Comparison of ENCODE assay signal across 8 mouse cellular contexts in genomic region chr3:146177748-146178582, GRCm38 (mm10). TPM values are rescaled to one million over a fixed set of nuclear protein-coding genes. Genes with fewer than 3 reads are reported as not detected.
A peak's percentile ranks its signal among the peaks of the same experiment; 100 is the strongest.
DNase-seq lines count a peak whose midpoint lies in the region; ATAC-seq lines count a peak whose summit lies in the region.

No protein-coding gene starts in this region.

- H3K9ac ChIP-seq in hindbrain, embryonic 16.5 days (ENCODE audit: low read depth, low read length), result peak overlapping the region; percentile 65

- peak overlapping the region; percentile 33 for H3K4me3 ChIP-seq in hindbrain, embryonic 16.5 days (ENCODE audit: low read length)

- H3K4me1 ChIP-seq in hindbrain, embryonic 16.5 days (ENCODE audit: control insufficient read depth, insufficient read depth, low read depth, low read length), result no peaks in the 10 kb centered on the region; the same call in 1 of the 2 replicates

- peak; percentile 73 for DNase-seq in T-cell, adult 2 months (ENCODE audit: low spot score)
- DNase-seq in cerebellum, postnatal 36 days, result peak; percentile 80 to 81
- peak; percentile 68 for DNase-seq in gastrocnemius, adult 18-20 months (ENCODE audit: low spot score)
- peak; percentile 64 for DNase-seq in left cerebral cortex, adult 11 months (ENCODE audit: low spot score)
- DNase-seq in lung, postnatal 36 days, result peak; percentile 88
- DNase-seq in retina, postnatal 1 day, result peak; percentile 88
- peak; percentile 93 for DNase-seq in thymus, postnatal 4 days

- H3K27ac ChIP-seq in hindbrain, embryonic 16.5 days (ENCODE audit: low read depth, low read length), result no peak overlapping the region

- H3K9me3 ChIP-seq in hindbrain, embryonic 16.5 days (ENCODE audit: control insufficient read depth, low read length), result no peaks in the 10 kb centered on the region

- ATAC-seq in hindbrain, embryonic 16.5 days, result peak; percentile 93

- peak overlapping the region; percentile 68 for H3K4me2 ChIP-seq in hindbrain, embryonic 16.5 days (ENCODE audit: low read length)

- 2% methylated on average over 16 of the region's 16 CpGs for WGBS in hindbrain, embryonic 16.5 days

- no peaks in the 10 kb centered on the region for H3K36me3 ChIP-seq in hindbrain, embryonic 16.5 days (ENCODE audit: control insufficient read depth, insufficient read depth, low read length)

- no peaks in the 10 kb centered on the region; the same call in 1 of the 2 replicates for H3K27me3 ChIP-seq in hindbrain, embryonic 16.5 days (replicated peaks; ENCODE audit: control insufficient read depth, insufficient read depth, low read length)

RNA-seq across cellular contexts. Expression of gene Mcoln2, which starts 28.3 kb away (rescaled TPM):
- total RNA-seq in gastrocnemius, adult 18-20 months (2021), result not detected
- polyA plus RNA-seq in hindbrain, embryonic 16.5 days (2015; fragmentation: Nextera tagmentation; extraction: Ambion mirVana), result 0.59 and 0.62 TPM in 2 replicates

RNA-seq across cellular contexts. Expression of gene Lpar3, which starts 42.8 kb away (rescaled TPM):
- total RNA-seq in gastrocnemius, adult 18-20 months (2021), result under 1 TPM in 1 of 2 experiments, not detected in 1; 0.28 TPM
- 0.34 and 0.42 TPM in 2 replicates for polyA plus RNA-seq in hindbrain, embryonic 16.5 days (2015; fragmentation: Nextera tagmentation; extraction: Ambion mirVana)
